Mouse (Mus musculus): Measurements from ENCODE around the gene Scd4.

DNA sequence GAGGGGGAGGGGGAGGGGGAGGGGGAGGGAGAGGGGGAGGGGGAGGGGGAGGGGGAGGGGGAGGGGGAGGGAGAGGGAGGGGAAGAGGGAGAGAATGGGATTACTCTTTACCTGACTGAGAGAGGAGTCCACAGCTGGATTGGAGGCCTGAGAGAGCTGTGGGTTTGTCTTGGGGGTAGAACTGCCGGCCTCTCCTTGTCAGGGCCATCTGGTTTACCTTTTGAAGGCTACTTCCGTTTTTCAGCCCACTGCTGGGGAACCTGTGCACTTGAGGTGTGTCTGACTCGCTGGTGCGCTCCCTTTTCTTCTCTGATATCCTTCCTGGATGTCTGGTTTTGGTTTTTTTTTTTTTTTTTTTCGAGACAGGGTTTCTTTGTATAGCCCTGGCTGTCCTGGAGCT, 15.5 kb upstream of the Scd4 start:
- TF ChIP-seq CTCF (IDR thresholded peaks at IDR 0.05; ENCODE audit: low read depth), result no peak
- TF ChIP-seq EP300 (optimal IDR thresholded peaks at IDR 0.05), result no peak
